Comparison of ENCODE assay signal across 8 mouse cellular contexts in genomic region chr6:8948131-8948470, GRCm38 (mm10). TPM values are rescaled to one million over a fixed set of nuclear protein-coding genes. Genes with fewer than 3 reads are reported as not detected.
A peak's percentile ranks its signal among the peaks of the same experiment; 100 is the strongest.
DNase-seq lines count a peak whose midpoint lies in the region; ATAC-seq lines count a peak whose summit lies in the region.

Gene Nxph1, plus strand, starts transcription at chr6:8948431.

- no peak within 1 kb of the TSS for H3K9ac ChIP-seq in kidney, embryonic 16.5 days (replicated peaks; ENCODE audit: low read length)
- H3K9ac ChIP-seq in embryonic facial prominence, embryonic 13.5 days = no peak within 1 kb of the TSS
- no peak within 1 kb of the TSS for H3K9ac ChIP-seq in intestine, embryonic 16.5 days (ENCODE audit: low read depth, low read length)
- H3K9ac ChIP-seq in midbrain, embryonic 13.5 days (replicated peaks) = peak within 1 kb of the TSS; percentile 78

- H3K36me3 ChIP-seq in kidney, embryonic 16.5 days (ENCODE audit: insufficient read depth, low read length) = no peaks in the 10 kb centered on the region
- no peaks in the 10 kb centered on the region for H3K36me3 ChIP-seq in embryonic facial prominence, embryonic 13.5 days
- no peaks in the 10 kb centered on the region for H3K36me3 ChIP-seq in intestine, embryonic 16.5 days (ENCODE audit: control insufficient read depth, insufficient read depth, low read length)
- no peaks in the 10 kb centered on the region for H3K36me3 ChIP-seq in midbrain, embryonic 13.5 days

- H3K9me3 ChIP-seq in kidney, embryonic 16.5 days (ENCODE audit: low read length) = no peaks in the 10 kb centered on the region
- no peaks in the 10 kb centered on the region for H3K9me3 ChIP-seq in embryonic facial prominence, embryonic 13.5 days
- H3K9me3 ChIP-seq in intestine, embryonic 16.5 days (ENCODE audit: control insufficient read depth, low read length) = no peaks in the 10 kb centered on the region
- H3K9me3 ChIP-seq in midbrain, embryonic 13.5 days = no peaks in the 10 kb centered on the region

- no peak for DNase-seq in kidney, postnatal 25 days
- no peak for DNase-seq in ovary, postnatal 14 days (ENCODE audit: low spot score)
- DNase-seq in lung, postnatal 25 days (ENCODE audit: low spot score) = no peak
- DNase-seq in lung, postnatal 4 days = no peak

- H3K4me3 ChIP-seq in kidney, embryonic 16.5 days (ENCODE audit: low read length) = peak within 1 kb of the TSS; percentile 33
- peak within 1 kb of the TSS; percentile 42 for H3K4me3 ChIP-seq in embryonic facial prominence, embryonic 13.5 days
- H3K4me3 ChIP-seq in intestine, embryonic 16.5 days (ENCODE audit: low read length) = peak within 1 kb of the TSS; percentile 26
- H3K4me3 ChIP-seq in midbrain, embryonic 13.5 days (replicated peaks) = peak within 1 kb of the TSS; percentile 63

- no peak within 1 kb of the TSS for H3K27ac ChIP-seq in kidney, embryonic 16.5 days (ENCODE audit: low read length)
- no peak within 1 kb of the TSS for H3K27ac ChIP-seq in embryonic facial prominence, embryonic 13.5 days
- no peak within 1 kb of the TSS for H3K27ac ChIP-seq in intestine, embryonic 16.5 days (ENCODE audit: low read length)
- peak within 1 kb of the TSS; percentile 87 for H3K27ac ChIP-seq in midbrain, embryonic 13.5 days

- 1% methylated on average over 16 of the region's 16 CpGs for WGBS in kidney, embryonic 16.5 days
- WGBS in embryonic facial prominence, embryonic 13.5 days = 2% methylated on average over 16 of the region's 16 CpGs
- 3% methylated on average over 16 of the region's 16 CpGs for WGBS in intestine, embryonic 16.5 days
- WGBS in midbrain, embryonic 13.5 days = 0% methylated on average over 16 of the region's 16 CpGs

- peak within 1 kb of the TSS; percentile 51 for H3K4me2 ChIP-seq in kidney, embryonic 16.5 days (replicated peaks; ENCODE audit: low read depth, low read length)
- peak within 1 kb of the TSS; percentile 67 for H3K4me2 ChIP-seq in embryonic facial prominence, embryonic 13.5 days
- H3K4me2 ChIP-seq in intestine, embryonic 16.5 days (ENCODE audit: low read depth, low read length) = peak within 1 kb of the TSS; percentile 44
- peak within 1 kb of the TSS; percentile 96 for H3K4me2 ChIP-seq in midbrain, embryonic 13.5 days (replicated peaks)

- H3K27me3 ChIP-seq in kidney, embryonic 16.5 days (ENCODE audit: insufficient read depth, low read length) = peaks cover 70% of the 10 kb centered on the region
- H3K27me3 ChIP-seq in embryonic facial prominence, embryonic 13.5 days = peaks cover 78% of the 10 kb centered on the region
- peaks cover 53% of the 10 kb centered on the region for H3K27me3 ChIP-seq in intestine, embryonic 16.5 days (replicated peaks; ENCODE audit: control insufficient read depth, insufficient read depth, low read length)
- peaks cover 57% of the 10 kb centered on the region for H3K27me3 ChIP-seq in midbrain, embryonic 13.5 days

- peaks cover 13% of the 10 kb centered on the region for H3K4me1 ChIP-seq in kidney, embryonic 16.5 days (ENCODE audit: insufficient read depth, low read length)
- peaks cover 35% of the 10 kb centered on the region for H3K4me1 ChIP-seq in embryonic facial prominence, embryonic 13.5 days
- H3K4me1 ChIP-seq in intestine, embryonic 16.5 days (ENCODE audit: control insufficient read depth, insufficient read depth, low read length) = peaks cover 3% of the 10 kb centered on the region; the same call in 1 of the 2 replicates
- H3K4me1 ChIP-seq in midbrain, embryonic 13.5 days (replicated peaks) = peaks cover 40% of the 10 kb centered on the region

- peak; percentile 36 for ATAC-seq in kidney, embryonic 16.5 days (ENCODE audit: low FRiP score, low TSS enrichment)
- 0 out of 2 replicates have a peak, but pooled peaks have one; percentile 17 for ATAC-seq in embryonic facial prominence, embryonic 13.5 days (ENCODE audit: insufficient number of reproducible peaks, insufficient read depth, low FRiP score, low TSS enrichment, low read depth)
- ATAC-seq in intestine, embryonic 16.5 days = no peak
- peak; percentile 15 for ATAC-seq in midbrain, embryonic 13.5 days

RNA-seq across cellular contexts. Expression of gene Nxph1, which starts in this region (rescaled TPM):
- polyA plus RNA-seq in kidney, embryonic 16.5 days (2015; fragmentation: Nextera tagmentation; extraction: Ambion mirVana) = 0.10 and 0.27 TPM in 2 replicates
- 2.9 and 3.2 TPM in 2 replicates for polyA plus RNA-seq in embryonic facial prominence, embryonic 13.5 days (2015; fragmentation: Nextera tagmentation; extraction: Ambion mirVana)
- 0.11 and 0.34 TPM in 2 replicates for polyA plus RNA-seq in intestine, embryonic 16.5 days (2015; fragmentation: Nextera tagmentation; extraction: Ambion mirVana)
- 43.9 and 54.7 TPM in 2 replicates for polyA plus RNA-seq in midbrain, embryonic 13.5 days (2015; fragmentation: Nextera tagmentation; extraction: Ambion mirVana)

Comparison
In these comparisons a context has a peak if more than half of its experiments do, and no peak if none do; other contexts are left out.
1. RNA of gene Nxph1 (polyA plus RNA-seq): 43.9 to 54.7 TPM in midbrain, embryonic 13.5 days; 2.9 to 3.2 TPM in embryonic facial prominence, embryonic 13.5 days, 0.11 to 0.34 TPM in intestine, embryonic 16.5 days and 0.10 to 0.27 TPM in kidney, embryonic 16.5 days; every median in the first group is over 10 times any median in the second.
2. Peak in ATAC-seq, H3K4me3 ChIP-seq and H3K4me2 ChIP-seq in kidney, embryonic 16.5 days; RNA of the gene not detected or under 1 TPM.
3. H3K4me2 ChIP-seq: peak in every context shown above with its lines; median percentile 96 in midbrain, embryonic 13.5 days; 67 in embryonic facial prominence, embryonic 13.5 days; 51 in kidney, embryonic 16.5 days; 44 in intestine, embryonic 16.5 days.
4. Peak in every context shown above with its lines, with median percentiles within 50 percentile points of each other: H3K4me3 ChIP-seq.